Mouse (Mus musculus) heart, adult 2 months (tissue): ENCODE measurements around the gene Sec14l2. TPM values are rescaled to one million over a fixed set of nuclear protein-coding genes. Genes with fewer than 3 reads are reported as not detected.

ENCODE experiments used
- DNase-seq, 2 experiments: peaks; one replicate each; pipeline ENCODE4 v3.0.0; 2021
- H3K27ac ChIP-seq: fragments of 200-600 bp; 2 replicates; pipeline ENCODE4 v1.8.1; 2022
- H3K27me3 ChIP-seq: fragments of 200-500 bp; 2 replicates; pipeline ENCODE4 v1.6.1; 2012; ENCODE audit warnings: mild to moderate bottlenecking, low read length, inconsistent platforms, mixed read lengths; ENCODE audit not compliant: control insufficient read depth, insufficient read depth
- H3K36me3 ChIP-seq: fragments of 200-500 bp; 2 replicates; pipeline ENCODE4 v1.6.1; 2012; ENCODE audit warnings: low read length, inconsistent platforms; ENCODE audit not compliant: control insufficient read depth, insufficient read depth
- H3K4me1 ChIP-seq: fragments of 200-500 bp; 2 replicates; pipeline ENCODE4 v1.6.1; 2011; ENCODE audit warnings: low read length; ENCODE audit not compliant: control insufficient read depth, insufficient read depth
- H3K4me3 ChIP-seq: fragments of 200-600 bp; 2 replicates; pipeline ENCODE4 v1.8.1; 2022
- H3K79me2 ChIP-seq: fragments of 200-500 bp; replicated peaks from 2 replicates; pipeline ENCODE4 v1.6.1; 2012; ENCODE audit warnings: mild to moderate bottlenecking, inconsistent platforms, low read length, moderate library complexity, mixed read lengths; ENCODE audit not compliant: control insufficient read depth, insufficient read depth
- H3K9ac ChIP-seq: fragments of 200-500 bp; 2 replicates; pipeline ENCODE4 v1.6.1; 2012; ENCODE audit warnings: low read depth, mild to moderate bottlenecking, control low read depth, inconsistent platforms, low read length, mixed read lengths
- CTCF ChIP-seq: fragments of 200-600 bp; IDR thresholded peaks from 2 replicates; pipeline ENCODE4 v1.8.1; 2022; ENCODE audit warnings: antibody characterized with exemption, mild to moderate bottlenecking, moderate library complexity
- EP300 ChIP-seq: fragments of 200-500 bp; IDR thresholded peaks from 2 replicates; pipeline ENCODE4 v1.6.1; 2011; ENCODE audit warnings: low read depth, low read length, control low read depth; ENCODE audit not compliant: insufficient read depth
- POLR2A ChIP-seq: fragments of 200-500 bp; IDR thresholded peaks from 2 replicates; pipeline ENCODE4 v1.6.1; 2011; ENCODE audit warnings: mild to moderate bottlenecking, low read depth, low read length, control low read depth; ENCODE audit not compliant: insufficient read depth
- WGBS: fragments of 180-500 bp; shearing (Covaris S2); methylation state at CpG from one replicate; pipeline ENCODE4 v1.1.7; 2018; 5-methylcytosine and 5-hydroxymethylcytosine counted together
- intact Hi-C: fragments of 180-260 bp; cut with DNase I; formaldehyde crosslinking; loops from one replicate; pipeline ENCODE4 v1.15.1; 2025
- polyA plus RNA-seq: library from polyadenylated mRNA; depleted of rRNA; stranded (reverse); fragments of >200 nt; gene quantifications from 2 replicates; pipeline ENCODE4 v1.2.3, GENCODE M21; 2012
- total RNA-seq, 2 experiments: library from RNA; stranded (reverse); gene quantifications; 2 replicates each; pipeline ENCODE4 v1.2.3; 2021

Sec14l2 gene
- total and polyA plus RNA-seq, 3 experiments = 0.52 to 0.89 (median 0.53) TPM

DNA sequence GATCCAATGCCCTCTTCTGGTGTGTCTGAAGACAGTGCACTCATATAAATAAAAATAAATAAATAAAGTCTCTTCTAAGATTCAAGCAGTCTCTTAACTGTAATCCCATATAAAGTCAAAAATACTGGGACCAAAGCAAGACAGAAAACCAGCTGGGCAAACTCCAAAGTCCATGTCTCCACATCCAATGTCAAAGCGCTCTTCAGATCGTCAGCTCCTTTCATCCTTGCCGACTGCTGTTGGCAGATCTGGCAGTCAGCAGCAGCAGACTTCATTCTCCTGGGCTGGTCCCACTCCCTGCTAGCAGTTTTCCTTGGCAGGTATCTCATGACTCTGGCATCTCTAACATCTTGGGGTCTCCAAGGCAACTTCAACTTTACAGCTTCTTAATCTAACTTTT lies 35.5 kb upstream of the Sec14l2 start:
- intact Hi-C loops = no loop called here
- H3K79me2 ChIP-seq = no peaks in the 10 kb centered on the region
- H3K4me3 ChIP-seq = no peak overlapping the region
- H3K9ac ChIP-seq = no peak overlapping the region
- H3K36me3 ChIP-seq = peaks cover 16% of the 10 kb centered on the region
- TF ChIP-seq POLR2A (no peak), EP300 (no peak), CTCF (no peak)
- no peaks in the 10 kb centered on the region for H3K27me3 ChIP-seq
- 64% methylated on average over 3 of the region's 3 CpGs for WGBS
- H3K27ac ChIP-seq = no peak overlapping the region
- peaks cover 7% of the 10 kb centered on the region for H3K4me1 ChIP-seq
- no peak for DNase-seq

DNA sequence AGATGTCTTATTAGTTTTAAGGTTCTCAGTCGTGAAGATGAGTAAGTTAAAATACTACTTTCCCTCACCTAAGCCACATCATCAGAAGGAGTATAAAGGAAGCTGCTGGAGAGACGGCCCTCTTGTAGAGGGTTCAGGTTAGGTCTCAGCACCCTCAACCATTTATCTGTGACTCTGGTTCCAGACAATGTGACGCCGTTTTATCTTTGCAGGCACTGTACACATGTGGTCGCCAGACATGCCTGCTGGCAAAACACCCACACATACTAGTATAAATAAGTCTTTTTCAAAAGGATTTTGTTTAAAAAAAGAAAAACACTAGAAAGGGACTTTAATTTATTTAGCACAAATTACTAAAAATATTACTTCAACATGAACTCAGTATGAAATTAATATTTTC lies 32.4 kb upstream of the Sec14l2 start:
- Histone ChIP-seq H3K79me2 (no peaks in the 10 kb centered on the region), H3K27me3 (no peaks in the 10 kb centered on the region), H3K4me1 (peaks cover 2% of the 10 kb centered on the region; the same call in 1 of the 2 replicates), H3K36me3 (no peaks in the 10 kb centered on the region), H3K4me3 (no peak overlapping the region), H3K27ac (no peak overlapping the region), H3K9ac (no peak overlapping the region)
- TF ChIP-seq EP300 = no peak
- no peak for TF ChIP-seq CTCF
- TF ChIP-seq POLR2A = no peak
- no peak for DNase-seq
- WGBS = 52% methylated on average over 5 of the region's 5 CpGs
- intact Hi-C loops = no loop called here

DNA sequence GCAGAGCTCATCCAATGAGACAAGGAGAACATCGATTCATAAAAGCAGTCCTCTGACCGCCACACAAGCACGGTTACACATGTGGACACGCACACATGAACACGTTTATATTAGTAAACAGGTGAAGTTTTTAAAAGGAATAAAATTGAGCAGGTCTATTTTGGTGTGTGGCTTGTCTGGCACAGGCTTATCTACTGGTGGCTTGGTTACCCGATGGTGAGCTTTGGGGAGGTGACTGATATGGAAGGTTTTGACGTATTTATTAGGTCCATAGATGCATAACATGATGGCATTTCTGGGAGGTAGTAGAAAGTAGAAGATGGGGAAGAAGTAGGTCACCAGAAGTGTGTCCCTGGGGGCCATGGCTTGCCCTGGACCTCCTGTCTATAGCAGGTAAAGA lies 30.5 kb upstream of the Sec14l2 start:
- no peak overlapping the region for H3K9ac ChIP-seq
- H3K4me3 ChIP-seq = no peak overlapping the region
- TF ChIP-seq CTCF (no peak), EP300 (no peak), POLR2A (no peak)
- WGBS = 80% methylated on average over 7 of the region's 7 CpGs
- no peaks in the 10 kb centered on the region for H3K36me3 ChIP-seq
- no peak for DNase-seq
- no peak overlapping the region for H3K27ac ChIP-seq
- no peaks in the 10 kb centered on the region for H3K79me2 ChIP-seq
- H3K27me3 ChIP-seq = no peaks in the 10 kb centered on the region
- no peaks in the 10 kb centered on the region for H3K4me1 ChIP-seq
- intact Hi-C loops = no loop called here

DNA sequence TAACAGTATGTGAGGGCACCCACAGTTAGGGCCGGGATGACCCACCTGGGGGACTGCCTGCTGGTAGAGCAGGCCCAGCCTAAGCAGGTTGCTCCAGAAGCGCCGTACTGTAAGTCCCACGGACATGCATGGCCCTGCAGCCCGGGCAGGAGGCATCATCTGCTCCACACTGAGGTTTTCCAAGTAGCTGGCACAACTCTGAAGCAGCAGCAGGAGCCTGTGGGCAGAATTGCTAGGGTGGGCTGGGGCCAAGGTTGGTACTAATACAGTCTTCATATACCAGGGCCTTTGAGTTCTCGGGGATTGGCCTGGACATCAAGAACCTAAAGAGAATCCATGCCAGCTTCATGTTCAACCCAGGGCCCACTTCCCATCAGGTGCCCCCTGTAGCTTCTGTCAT lies 26.7 kb upstream of the Sec14l2 start:
- 93% methylated on average over 6 of the region's 6 CpGs for WGBS

DNA sequence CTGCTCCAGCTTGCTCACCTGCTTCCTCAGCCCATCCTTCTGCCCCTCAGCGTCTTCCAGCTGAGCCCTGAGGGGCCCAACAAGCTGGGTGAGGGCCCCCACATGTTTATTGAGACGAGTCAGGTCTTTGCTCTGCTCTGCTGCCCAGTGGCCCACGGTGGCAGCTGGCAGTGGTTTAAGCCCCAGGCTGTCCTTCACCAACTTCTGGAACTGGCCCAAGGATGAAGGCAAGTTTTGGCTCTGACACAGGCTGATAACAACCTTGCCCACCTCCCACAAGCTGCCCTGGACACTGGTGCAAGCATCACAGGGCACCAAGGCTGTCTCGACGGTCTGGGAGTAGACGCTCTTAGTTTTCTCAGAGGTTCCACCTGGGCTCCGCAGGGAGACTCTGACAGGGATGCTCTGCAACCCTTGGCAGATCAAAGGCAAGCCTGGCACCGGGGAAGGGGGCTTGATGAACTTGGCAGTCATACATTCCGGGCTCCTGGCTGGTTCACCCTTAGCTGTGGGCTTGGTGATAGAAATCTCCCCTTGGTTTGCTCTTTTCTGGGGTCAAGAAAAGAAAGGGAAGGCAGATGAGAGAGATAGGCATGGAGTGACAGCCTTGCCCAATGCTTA lies 25.4 kb upstream of the Sec14l2 start:
- peaks cover 4% of the 10 kb centered on the region for H3K4me1 ChIP-seq
- TF ChIP-seq CTCF (no peak), POLR2A (no peak), EP300 (no peak)
- H3K4me3 ChIP-seq = no peak overlapping the region
- DNase-seq = no peak
- H3K9ac ChIP-seq = no peak overlapping the region
- H3K27ac ChIP-seq = peak overlapping the region; percentile 58
- H3K27me3 ChIP-seq = no peaks in the 10 kb centered on the region
- H3K36me3 ChIP-seq = no peaks in the 10 kb centered on the region
- H3K79me2 ChIP-seq = no peaks in the 10 kb centered on the region
- intact Hi-C loops = no loop called here
- WGBS = 81% methylated on average over 9 of the region's 9 CpGs

More for the DNA sequence above, 26.7 kb upstream of the Sec14l2 start:
- no peak for DNase-seq
- H3K9ac ChIP-seq = no peak overlapping the region
- no peak overlapping the region for H3K27ac ChIP-seq
- intact Hi-C loops = no loop called here
- H3K36me3 ChIP-seq = no peaks in the 10 kb centered on the region
- no peak for TF ChIP-seq POLR2A
- H3K27me3 ChIP-seq = no peaks in the 10 kb centered on the region
- no peak overlapping the region for H3K4me3 ChIP-seq
- no peaks in the 10 kb centered on the region for H3K79me2 ChIP-seq
- H3K4me1 ChIP-seq = peaks cover 4% of the 10 kb centered on the region

DNA sequence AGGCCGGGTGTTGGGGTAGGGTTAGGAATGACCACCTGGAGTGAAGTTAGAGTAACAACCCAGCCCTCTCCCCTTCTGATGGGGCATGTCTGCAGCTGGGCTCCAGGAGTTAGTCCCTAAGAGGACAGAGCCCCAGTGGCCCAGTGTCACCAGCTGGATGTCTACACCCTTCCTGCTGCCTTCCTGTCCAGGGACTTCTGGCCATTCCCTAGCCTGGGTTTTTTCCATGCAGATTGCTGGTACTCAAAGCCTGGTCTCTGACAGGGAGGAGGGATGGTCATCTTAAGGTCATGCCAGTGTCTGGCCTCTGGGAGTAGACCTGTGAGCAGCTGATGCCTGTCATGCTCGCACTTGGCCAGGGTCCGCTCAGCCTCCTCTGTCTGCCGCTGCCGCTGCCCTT lies 24.9 kb upstream of the Sec14l2 start:
- H3K4me3 ChIP-seq = no peak overlapping the region
- H3K36me3 ChIP-seq = no peaks in the 10 kb centered on the region
- no peak overlapping the region for H3K9ac ChIP-seq
- H3K4me1 ChIP-seq = peaks cover 4% of the 10 kb centered on the region
- H3K27ac ChIP-seq = peak overlapping the region; percentile 58
- intact Hi-C loops = no loop called here
- TF ChIP-seq EP300 = peak; percentile 46; the same call in 1 of the 2 replicates
- TF ChIP-seq CTCF = no peak
- 0 out of 2 replicates have a peak, but pooled peaks have one; percentile 37 for TF ChIP-seq POLR2A
- DNase-seq = peak; percentile 47 to 50
- no peaks in the 10 kb centered on the region for H3K79me2 ChIP-seq
- H3K27me3 ChIP-seq = no peaks in the 10 kb centered on the region
- WGBS = 63% methylated on average over 5 of the region's 5 CpGs
